Mouse (Mus musculus) CH12.LX (cell line): ENCODE measurements around the gene Utp20. TPM values are rescaled to one million over a fixed set of nuclear protein-coding genes. Genes with fewer than 3 reads are reported as not detected.

Experiments
- DNase-seq: peaks from one replicate; pipeline ENCODE4 v3.0.0-alpha.2; 2013; ENCODE audit errors: extremely low read depth
- H3K27ac ChIP-seq: 2 replicates; pipeline ENCODE4 v1.5.1; 2012; ENCODE audit warnings: low read depth, mild to moderate bottlenecking, control low read depth, moderate library complexity; ENCODE audit not compliant: insufficient read depth
- H3K27me3 ChIP-seq: replicated peaks from 2 replicates; pipeline ENCODE3; 2012; ENCODE audit warnings: inconsistent platforms
- H3K36me3 ChIP-seq, 2 experiments: replicated peaks in 1 of 2; 2 replicates each; pipeline versions ENCODE3 to v1.6.1; 2012; ENCODE audit warnings: inconsistent platforms in 1 of 2, low read length in 1 of 2, mild to moderate bottlenecking in 1 of 2, mixed read lengths in 1 of 2, moderate library complexity in 1 of 2; ENCODE audit not compliant: control insufficient read depth in 1 of 2, insufficient read depth in 1 of 2
- H3K4me1 ChIP-seq, 2 experiments: 2 replicates each; pipeline ENCODE4 v1.6.1; 2012; ENCODE audit warnings: inconsistent platforms in 1 of 2, moderate library complexity in 1 of 2; ENCODE audit not compliant: insufficient read depth in 2 of 2, control insufficient read depth in 1 of 2
- H3K4me2 ChIP-seq: 2 replicates; pipeline ENCODE4 v1.6.1; 2012; ENCODE audit warnings: low read depth, mild to moderate bottlenecking, control low read depth; ENCODE audit not compliant: poor library complexity, insufficient read depth, severe bottlenecking
- H3K4me3 ChIP-seq, 3 experiments: fragments of 150-350 bp in 1 of 3; sonication (generic) in 1 of 3; replicated peaks in 1 of 3; 2 replicates each; pipeline versions ENCODE3 to v1.5.1; 2011 to 2012; ENCODE audit warnings: low read depth in 2 of 3, low read length in 2 of 3, mild to moderate bottlenecking in 2 of 3, moderate library complexity in 2 of 3, control low read depth in 1 of 3, improper control_type of control experiment in 1 of 3, inconsistent platforms in 1 of 3, mixed read lengths in 1 of 3; ENCODE audit not compliant: poor library complexity in 1 of 3
- H3K79me2 ChIP-seq: replicated peaks from 2 replicates; pipeline ENCODE4 v1.6.1; 2012; ENCODE audit warnings: mild to moderate bottlenecking, moderate library complexity; ENCODE audit not compliant: control insufficient read depth, poor library complexity, insufficient read depth, severe bottlenecking; ENCODE audit errors: extremely low read depth
- H3K9ac ChIP-seq: 2 replicates; pipeline ENCODE4 v1.6.1; 2012; ENCODE audit warnings: low read depth, mild to moderate bottlenecking, control low read depth, moderate library complexity; ENCODE audit not compliant: insufficient read depth
- H3K9me3 ChIP-seq: replicated peaks from 2 replicates; pipeline ENCODE3; 2012; ENCODE audit warnings: low read length, inconsistent platforms, mixed read lengths
- CHD1 ChIP-seq: IDR thresholded peaks from 2 replicates; pipeline ENCODE4 v1.6.1; 2012; ENCODE audit warnings: low read depth, low read length, improper control_type of control experiment, inconsistent platforms
- CHD2 ChIP-seq: IDR thresholded peaks from 2 replicates; pipeline ENCODE4 v1.6.1; 2011; ENCODE audit warnings: low read length, improper control_type of control experiment
- CTCF ChIP-seq, 2 experiments: IDR thresholded peaks in 1 of 2; conservative IDR thresholded peaks in 1 of 2; 2 replicates each; pipeline ENCODE4 v1.5.1; 2011 to 2012; ENCODE audit warnings: low read depth in 2 of 2, low read length in 2 of 2, improper control_type of control experiment in 1 of 2, inconsistent platforms in 1 of 2, mild to moderate bottlenecking in 1 of 2, moderate library complexity in 1 of 2
- E2F4 ChIP-seq: IDR thresholded peaks from 2 replicates; pipeline ENCODE4 v1.6.1; 2011; ENCODE audit warnings: low read depth, low read length, improper control_type of control experiment; ENCODE audit not compliant: insufficient replicate concordance
- EP300 ChIP-seq: IDR thresholded peaks from 2 replicates; pipeline ENCODE4 v1.6.1; 2011; ENCODE audit warnings: low read length, improper control_type of control experiment
- ETS1 ChIP-seq: conservative IDR thresholded peaks from 2 replicates; pipeline ENCODE4 v1.6.1; 2012; ENCODE audit warnings: low read depth, mild to moderate bottlenecking, inconsistent platforms, low read length, improper control_type of control experiment, moderate library complexity
- GABPA ChIP-seq: IDR thresholded peaks from 2 replicates; pipeline ENCODE4 v1.6.1; 2012; ENCODE audit warnings: low read depth, low read length, improper control_type of control experiment, inconsistent platforms; ENCODE audit not compliant: insufficient replicate concordance
- HCFC1 ChIP-seq: IDR thresholded peaks from 2 replicates; pipeline ENCODE4 v1.6.1; 2012; ENCODE audit warnings: low read depth, mild to moderate bottlenecking, inconsistent platforms, low read length, improper control_type of control experiment
- JUN ChIP-seq: IDR thresholded peaks from 2 replicates; pipeline ENCODE4 v1.6.1; 2011; ENCODE audit warnings: low read depth, mild to moderate bottlenecking, low read length, improper control_type of control experiment, moderate library complexity; ENCODE audit not compliant: insufficient read depth
- JUND ChIP-seq: conservative IDR thresholded peaks from 2 replicates; pipeline ENCODE4 v1.6.1; 2011; ENCODE audit warnings: low read depth, low read length, improper control_type of control experiment
- KAT2A ChIP-seq: IDR thresholded peaks from 2 replicates; pipeline ENCODE4 v1.6.1; 2012; ENCODE audit warnings: low read length, improper control_type of control experiment, inconsistent platforms; ENCODE audit not compliant: insufficient replicate concordance
- MAFK ChIP-seq: IDR thresholded peaks from 2 replicates; pipeline ENCODE4 v1.6.1; 2011; ENCODE audit warnings: low read length, improper control_type of control experiment; ENCODE audit not compliant: insufficient replicate concordance
- MYC ChIP-seq: IDR thresholded peaks from 2 replicates; pipeline ENCODE4 v1.6.1; 2011; ENCODE audit warnings: low read depth, mild to moderate bottlenecking, improper control_type of control experiment, low read length
- PAX5 ChIP-seq: IDR thresholded peaks from 2 replicates; pipeline ENCODE4 v1.6.1; 2012; ENCODE audit warnings: low read length, inconsistent platforms, mixed read lengths
- POLR2A ChIP-seq: IDR thresholded peaks from 2 replicates; pipeline ENCODE4 v1.6.1; 2011; ENCODE audit warnings: low read depth, mild to moderate bottlenecking, improper control_type of control experiment, low read length
- RAD21 ChIP-seq: IDR thresholded peaks from 2 replicates; pipeline ENCODE4 v1.6.1; 2011; ENCODE audit warnings: low read depth, mild to moderate bottlenecking, low read length, improper control_type of control experiment, moderate library complexity
- SMC3 ChIP-seq: IDR thresholded peaks from 2 replicates; pipeline ENCODE4 v1.6.1; 2011; ENCODE audit warnings: low read depth, low read length, improper control_type of control experiment
- TBP ChIP-seq: conservative IDR thresholded peaks from 2 replicates; pipeline ENCODE4 v1.6.1; 2011; ENCODE audit warnings: low read depth, low read length, improper control_type of control experiment
- USF1 ChIP-seq: IDR thresholded peaks from 2 replicates; pipeline ENCODE4 v1.6.1; 2014; ENCODE audit warnings: low read depth, mild to moderate bottlenecking, inconsistent platforms, low read length, improper control_type of control experiment
- ZC3H11A ChIP-seq: IDR thresholded peaks from 2 replicates; pipeline ENCODE4 v1.6.1; 2012; ENCODE audit warnings: low read depth, mild to moderate bottlenecking, inconsistent platforms, low read length, improper control_type of control experiment
- ZKSCAN1 ChIP-seq: IDR thresholded peaks from 2 replicates; pipeline ENCODE4 v1.6.1; 2012; ENCODE audit warnings: low read depth, inconsistent platforms, low read length, improper control_type of control experiment, borderline replicate concordance
- ZMIZ1 ChIP-seq: IDR thresholded peaks from 2 replicates; pipeline ENCODE4 v1.6.1; 2012; ENCODE audit warnings: low read depth, mild to moderate bottlenecking, inconsistent platforms, low read length, improper control_type of control experiment
- dilution Hi-C: fragments of 300-500 bp; cut with MboI; formaldehyde crosslinking; loops from 2 replicates; pipeline ENCODE4 v1.14.3; 2020; ENCODE audit warnings: low sequenced_read_pairs; ENCODE audit not compliant: extremely low pct_unique_long_range_greater_than_20kb, extremely low pct_ligation_motif_present
- in situ Hi-C: fragments of 300-500 bp; cut with MboI; formaldehyde crosslinking; loops from 3 replicates; pipeline ENCODE4 v1.14.3; 2019; ENCODE audit warnings: low sequenced_read_pairs, low pct_ligation_motif_present, low pct_unique_long_range_greater_than_20kb, mixed read lengths
- polyA plus RNA-seq: library from polyadenylated mRNA; unstranded; fragments of >175 nt; gene quantifications from 2 replicates; pipeline ENCODE4 v1.2.1, GENCODE M21; 2012; ENCODE audit warnings: low read depth; ENCODE audit not compliant: insufficient read length
- total RNA-seq, 2 experiments: library from RNA; depleted of rRNA; stranded (reverse); fragments of 300-350 nt in 1 of 2; fragments of >200 nt in 1 of 2; gene quantifications; 2 replicates each; pipeline ENCODE4 v1.2.3; 2012 to 2014

Gene Utp20
- total and polyA plus RNA-seq, 3 experiments, result 40.1 to 70.4 (median 43.0) TPM

DNA sequence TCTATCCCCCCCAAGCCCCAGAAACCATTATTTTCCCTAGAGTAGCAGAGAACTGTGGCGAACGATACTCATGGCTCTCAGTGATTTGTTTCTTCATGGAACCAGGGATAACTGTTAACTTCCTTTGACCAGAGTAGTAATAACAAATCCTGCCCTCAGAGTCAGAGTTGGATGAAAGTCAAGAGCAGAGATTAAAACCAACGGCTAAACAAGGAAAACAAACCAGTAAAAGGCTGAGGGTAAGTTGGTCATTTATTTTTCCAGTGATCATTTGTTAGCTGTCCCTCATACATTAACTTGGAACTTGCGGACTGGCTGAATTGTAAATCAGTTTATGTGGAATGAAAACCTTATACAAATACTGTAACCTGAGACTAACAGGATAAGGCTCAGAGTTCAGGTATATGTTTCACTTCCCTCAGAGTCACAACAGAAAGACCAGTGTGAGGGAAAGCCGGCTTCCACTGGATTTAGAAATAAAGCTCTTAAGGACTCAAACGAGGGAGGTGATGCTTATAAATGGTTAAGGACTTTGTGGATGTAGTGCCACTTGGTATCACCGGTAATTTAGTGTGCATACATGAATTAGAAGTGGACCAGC is 22.4 kb upstream of the Utp20 start:
- DNase-seq, result no peak
- Histone ChIP-seq H3K4me1 (no peaks in the 10 kb centered on the region), H3K4me3 (no peak overlapping the region), H3K79me2 (no peaks in the 10 kb centered on the region), H3K9me3 (no peaks in the 10 kb centered on the region), H3K27me3 (no peaks in the 10 kb centered on the region), H3K27ac (no peak overlapping the region), H3K9ac (no peak overlapping the region), H3K36me3 (no peaks in the 10 kb centered on the region), H3K4me2 (no peak overlapping the region)
- dilution Hi-C loops (no loop called here), in situ Hi-C loops (no loop called here)
- TF ChIP-seq HCFC1, result no peak
- no peak for TF ChIP-seq EP300
- TF ChIP-seq RAD21, result no peak
- no peak for TF ChIP-seq CHD1
- no peak for TF ChIP-seq KAT2A
- no peak for TF ChIP-seq SMC3
- no peak for TF ChIP-seq POLR2A
- no peak for TF ChIP-seq ZC3H11A
- TF ChIP-seq GABPA, result no peak
- TF ChIP-seq E2F4, result no peak
- no peak for TF ChIP-seq TBP
- TF ChIP-seq PAX5, result no peak
- no peak for TF ChIP-seq MAFK
- TF ChIP-seq ETS1, result no peak
- TF ChIP-seq JUND, result no peak
- no peak for TF ChIP-seq ZMIZ1
- no peak for TF ChIP-seq JUN
- TF ChIP-seq CTCF (conservative IDR thresholded peaks at IDR 0.05 in 1 of 2, IDR thresholded peaks at IDR 0.05 in 1 of 2; ENCODE audit: low read depth in 2 of 2, low read length in 2 of 2), result no peak
- TF ChIP-seq MYC, result no peak
- no peak for TF ChIP-seq USF1

GRCm38 (mm10) chr10:88834227-88834626 is 7.6 kb upstream of the Utp20 start:
- Histone ChIP-seq H3K4me3 (no peak overlapping the region), H3K9me3 (peaks cover 4% of the 10 kb centered on the region), H3K27me3 (no peaks in the 10 kb centered on the region), H3K79me2 (no peaks in the 10 kb centered on the region), H3K4me1 (no peaks in the 10 kb centered on the region), H3K36me3 (peaks cover 0 to 13% of the 10 kb centered on the region in 2 experiments), H3K9ac (no peak overlapping the region), H3K4me2 (no peak overlapping the region), H3K27ac (no peak overlapping the region)
- no peak for DNase-seq
- in situ Hi-C loops (no loop called here), dilution Hi-C loops (no loop called here)
- TF ChIP-seq CHD2 (no peak), ZKSCAN1 (no peak)
